Mouse (Mus musculus) cerebellum, adult 9-10 months (tissue): Measurements from ENCODE around the gene Lhpp.
A peak's percentile ranks its signal among the peaks of the same experiment; 100 is the strongest.

Source experiments
- DNase-seq: peaks from one replicate; pipeline ENCODE4 v3.0.0; 2022

Lhpp gene

GRCm38 (mm10) chr7:132599071-132599975, 11.1 kb upstream of the Lhpp start, which contains the start of gene Nkx1-2:
Nkx1-2 (minus strand) TSS chr7:132599637.
- no peak for DNase-seq

- DNase-seq: no peak
These were observed 10.4 kb upstream of the Lhpp start for GRCm38 (mm10) chr7:132600026-132600425.

- no peak for DNase-seq
These were observed 9.5 kb upstream of the Lhpp start for GRCm38 (mm10) chr7:132600926-132601325.

GRCm38 (mm10) chr7:132604720-132605119, 5.7 kb upstream of the Lhpp start:
- no peak for DNase-seq

GRCm38 (mm10) chr7:132605689-132606088, 4.7 kb upstream of the Lhpp start:
- no peak for DNase-seq

GRCm38 (mm10) chr7:132608316-132609020, 2.0 kb upstream of the Lhpp start:
- peak; percentile 17 for DNase-seq

- no peak for DNase-seq
These were observed 1.1 kb downstream of the Lhpp start for GRCm38 (mm10) chr7:132611530-132611929.

GRCm38 (mm10) chr7:132615346-132615745, 4.9 kb downstream of the Lhpp start:
- no peak for DNase-seq

GRCm38 (mm10) chr7:132616391-132616790, 6.0 kb downstream of the Lhpp start:
- DNase-seq: no peak

GRCm38 (mm10) chr7:132617021-132617564, 6.7 kb downstream of the Lhpp start:
- DNase-seq: no peak

- DNase-seq: no peak
These were observed 9.1 kb downstream of the Lhpp start for GRCm38 (mm10) chr7:132619549-132619948.

GRCm38 (mm10) chr7:132619975-132620918, 9.8 kb downstream of the Lhpp start:
- DNase-seq: no peak

- DNase-seq: no peak
These were observed 13.7 kb downstream of the Lhpp start for GRCm38 (mm10) chr7:132624161-132624560.

GRCm38 (mm10) chr7:132626174-132626573, 15.7 kb downstream of the Lhpp start:
- no peak for DNase-seq

- DNase-seq: no peak
These were observed 17.0 kb downstream of the Lhpp start for GRCm38 (mm10) chr7:132627448-132627847.

- DNase-seq: no peak
These were observed 20.9 kb downstream of the Lhpp start for GRCm38 (mm10) chr7:132631313-132631712.

- DNase-seq: no peak
These were observed 26.9 kb downstream of the Lhpp start for GRCm38 (mm10) chr7:132637292-132637691.

- DNase-seq: peak; percentile 72
These were observed 28.1 kb downstream of the Lhpp start for GRCm38 (mm10) chr7:132638446-132639087.

GRCm38 (mm10) chr7:132640946-132641345, 30.5 kb downstream of the Lhpp start:
- DNase-seq: no peak

- no peak for DNase-seq
These were observed 31.2 kb downstream of the Lhpp start for GRCm38 (mm10) chr7:132641606-132642005.

GRCm38 (mm10) chr7:132644605-132645279, 34.3 kb downstream of the Lhpp start:
- DNase-seq: no peak
